Mouse (Mus musculus) urinary bladder, postnatal 36 days (tissue): ENCODE results near the gene Smim6.

ENCODE experiments used
- DNase-seq, 2 experiments: peaks; one replicate each; pipeline ENCODE4 v3.0.0; 2022; ENCODE audit warnings: low spot score in 2 of 2, mixed read lengths in 1 of 2

Smim6 gene

GRCm38 (mm10) chr11:115900561-115901337, 11.1 kb upstream of the Smim6 start:
- DNase-seq = no peak

- no peak for DNase-seq
These were observed 10.3 kb upstream of the Smim6 start for GRCm38 (mm10) chr11:115901338-115902161.

DNA sequence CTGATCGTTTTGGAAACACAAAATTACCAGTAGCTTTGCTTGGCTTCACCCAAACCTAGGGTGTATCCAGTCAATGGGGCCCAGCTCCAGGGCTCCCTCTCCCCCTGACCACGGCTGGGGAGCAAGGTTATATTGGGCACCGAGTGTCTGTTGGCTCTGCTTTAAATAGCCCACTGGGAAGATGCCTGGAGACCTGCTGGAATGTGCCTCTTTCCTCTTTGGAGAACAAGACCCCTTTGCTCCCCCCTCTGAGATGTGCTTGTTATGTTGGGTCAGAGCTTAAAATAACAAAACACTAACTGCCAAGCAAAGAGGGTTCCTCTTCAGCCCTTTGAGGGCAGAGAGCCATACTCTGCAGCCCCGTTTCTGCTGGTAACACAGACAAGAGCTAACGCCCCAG, 9.6 kb upstream of the Smim6 start:
- no peak for DNase-seq

GRCm38 (mm10) chr11:115902831-115903230, 9.0 kb upstream of the Smim6 start:
- peak; percentile 66 to 82 for DNase-seq

GRCm38 (mm10) chr11:115903384-115904230, 8.2 kb upstream of the Smim6 start:
- DNase-seq = peak in 1 of 2 experiments; percentile 37

- no peak for DNase-seq
These were observed 7.4 kb upstream of the Smim6 start for GRCm38 (mm10) chr11:115904231-115904955.

DNA sequence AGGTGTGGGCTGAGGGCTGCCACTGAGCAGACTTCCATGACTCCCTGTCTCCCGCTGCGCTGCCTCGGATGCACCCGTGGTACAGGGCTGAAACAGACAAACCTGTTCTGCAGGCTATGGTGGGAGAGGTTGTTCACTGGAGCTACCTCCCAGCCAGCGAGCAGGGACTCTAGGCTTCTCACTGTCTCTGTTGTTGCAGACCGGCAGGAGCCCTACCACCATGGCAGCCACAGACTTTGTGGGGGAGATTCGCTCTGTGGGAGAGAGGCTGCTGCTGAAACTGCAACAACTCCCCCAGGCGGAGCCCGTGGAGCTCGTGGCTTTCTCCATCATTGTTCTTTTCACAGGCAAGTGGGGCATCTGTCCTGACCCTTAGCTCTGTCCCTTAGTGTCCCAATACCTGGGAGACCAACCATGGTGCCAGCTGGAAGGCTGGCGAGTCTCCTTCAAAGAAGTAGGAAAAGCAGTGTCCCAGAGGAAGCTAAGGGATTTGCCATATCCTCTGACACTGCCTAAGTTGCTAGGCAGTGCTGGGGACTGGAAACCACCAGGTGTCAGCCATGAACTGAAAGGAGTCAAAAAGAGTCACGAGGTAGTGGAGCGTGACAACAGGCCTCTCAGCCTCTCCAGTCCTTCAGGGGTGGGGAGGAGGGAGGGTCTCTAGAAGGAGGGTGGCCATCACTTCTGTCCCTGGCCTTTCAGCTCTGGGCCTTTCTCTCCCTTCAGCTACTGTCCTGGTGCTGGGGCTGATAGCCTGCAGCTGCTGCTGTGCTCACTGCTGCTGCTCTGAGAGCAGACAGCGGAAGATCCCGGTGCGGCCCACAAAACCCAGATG, 6.6 kb upstream of the Smim6 start:
- peak; percentile 55 to 63 for DNase-seq

- DNase-seq = no peak
These were observed 5.7 kb upstream of the Smim6 start for GRCm38 (mm10) chr11:115906116-115906515.

DNA sequence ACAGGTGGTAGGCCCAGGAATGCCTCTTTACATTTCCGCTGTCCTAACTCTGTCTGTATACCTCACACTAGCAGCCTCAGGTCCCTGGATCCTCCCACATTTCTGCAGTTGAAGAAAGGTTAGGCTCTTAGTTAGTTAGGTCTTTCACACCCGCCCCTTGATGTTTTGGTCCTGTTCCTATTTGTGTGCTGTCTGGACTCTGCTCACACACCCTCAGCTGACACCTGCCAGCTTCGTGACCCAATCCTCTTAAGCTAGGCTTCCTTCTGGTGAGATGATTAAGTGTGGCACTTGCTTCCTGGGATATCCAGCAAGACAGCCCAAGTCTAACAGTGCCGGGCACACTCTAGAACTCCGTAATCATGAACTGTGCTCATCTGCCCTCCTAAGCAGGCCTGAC, 5.3 kb upstream of the Smim6 start:
- DNase-seq = no peak

GRCm38 (mm10) chr11:115911134-115911561, 669 bp upstream of the Smim6 start:
- DNase-seq = peak; percentile 41 to 51

GRCm38 (mm10) chr11:115916579-115916978, 4.8 kb downstream of the Smim6 start:
- no peak for DNase-seq

DNA sequence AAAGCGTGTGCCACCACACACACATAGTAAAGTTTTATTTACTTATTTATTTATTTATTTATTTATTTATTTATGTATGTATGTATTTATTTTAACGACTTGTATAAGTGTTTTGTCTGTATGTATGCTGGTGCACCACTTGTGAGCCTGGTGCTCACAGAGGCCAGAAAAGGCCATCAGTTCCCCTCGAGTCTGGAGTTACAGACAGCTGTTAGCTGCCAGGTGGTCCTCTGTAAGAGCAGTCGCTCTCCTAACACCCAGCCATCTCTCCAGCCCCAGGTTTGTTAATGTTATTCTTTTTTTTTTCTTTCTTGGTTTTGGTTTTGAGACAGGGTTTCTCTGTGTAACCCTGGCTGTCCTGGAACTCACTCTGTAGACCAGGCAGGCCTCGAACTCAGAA, 6.8 kb downstream of the Smim6 start:
- no peak for DNase-seq

DNA sequence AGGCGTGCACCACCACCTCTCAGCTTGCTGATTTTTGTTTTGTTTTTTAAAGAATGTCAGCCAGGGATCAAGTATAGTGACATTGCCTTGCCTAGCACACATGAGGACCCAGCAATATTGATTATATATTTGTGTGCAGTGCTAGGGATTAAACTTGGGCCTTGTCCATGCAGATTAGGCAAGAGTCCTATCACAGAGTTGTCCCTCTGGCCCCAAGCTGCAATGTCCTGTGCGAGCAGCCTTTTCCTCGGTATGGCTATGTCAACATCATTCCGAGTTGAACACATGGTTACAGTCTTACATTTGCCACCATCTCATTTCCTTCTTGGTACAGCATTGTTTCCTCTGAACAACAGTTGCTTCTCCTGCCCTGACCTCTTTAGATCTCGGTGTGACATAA, 7.3 kb downstream of the Smim6 start:
- DNase-seq = no peak

DNA sequence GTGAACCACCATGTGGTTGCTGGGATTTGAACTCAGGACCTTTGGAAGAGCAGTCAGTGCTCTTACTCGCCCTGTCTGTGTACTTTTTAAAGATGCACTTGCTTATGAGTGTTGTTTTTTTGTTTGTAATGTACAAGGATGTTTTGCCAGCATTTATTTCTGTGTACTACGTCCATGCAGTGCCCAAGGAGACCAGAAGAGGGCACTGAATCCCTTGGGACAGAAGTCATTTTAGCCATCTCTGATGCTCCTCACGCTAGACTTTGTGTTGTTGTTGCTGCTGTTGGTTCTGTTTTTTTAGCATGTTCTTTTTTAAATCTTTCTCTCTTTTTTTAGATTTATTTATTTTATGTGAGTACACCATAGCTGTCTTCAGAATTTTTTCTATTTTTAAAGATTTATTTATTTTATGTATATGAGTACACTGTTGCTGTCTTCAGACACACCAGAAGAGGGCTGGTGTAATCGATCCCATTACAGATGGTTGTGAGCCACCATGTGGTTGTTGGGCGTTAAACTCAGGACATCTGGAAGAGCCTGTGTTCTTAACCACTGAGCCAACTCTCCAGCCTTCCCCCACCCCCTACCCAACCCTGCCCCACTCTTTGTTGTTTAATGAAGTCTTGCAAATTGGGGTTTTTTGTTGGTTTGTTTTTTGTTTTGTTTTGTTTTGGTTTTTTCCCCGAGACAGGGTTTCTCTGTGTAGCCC, 8.4 kb downstream of the Smim6 start:
- no peak for DNase-seq

- DNase-seq = no peak
These were observed 10.2 kb downstream of the Smim6 start for GRCm38 (mm10) chr11:115921986-115922385.

DNA sequence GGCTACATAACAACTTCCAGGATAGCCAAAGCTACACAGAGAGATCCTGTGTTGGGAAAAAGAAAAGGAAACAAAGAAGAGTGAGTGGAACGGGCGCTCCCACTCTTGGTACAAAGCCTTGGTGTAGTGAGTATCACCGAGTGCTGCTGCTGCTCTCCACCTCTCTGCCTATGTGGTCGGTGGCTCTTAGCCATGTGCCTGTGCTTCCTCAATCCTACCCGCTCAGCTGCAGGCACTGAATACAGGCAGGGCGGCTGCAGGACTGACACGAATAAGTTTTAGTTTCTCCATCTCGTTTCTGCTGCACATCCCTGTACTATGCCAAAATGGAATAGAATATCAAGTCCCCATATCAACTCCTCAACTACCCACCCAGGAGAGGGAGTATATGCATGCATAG, 17.2 kb downstream of the Smim6 start:
- DNase-seq = no peak

DNA sequence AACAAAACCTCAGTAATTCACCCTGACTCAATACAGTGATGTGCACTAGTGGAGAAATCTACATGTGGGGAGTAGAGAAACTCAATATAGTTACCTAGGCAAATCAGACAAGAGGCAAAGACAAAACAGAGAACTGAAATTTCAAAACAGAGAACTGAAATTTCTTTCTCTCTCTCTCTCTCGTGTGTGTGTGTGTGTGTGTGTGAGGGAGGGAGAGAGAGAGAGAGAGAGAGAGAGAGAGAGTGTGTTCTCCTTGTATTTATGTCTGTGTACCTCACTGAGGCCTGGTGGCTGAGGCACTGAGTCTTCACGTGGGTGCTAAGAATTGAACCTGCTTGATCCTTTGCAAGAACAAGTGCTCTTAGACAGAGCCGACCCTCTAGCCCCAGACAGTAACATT, 18.0 kb downstream of the Smim6 start:
- no peak for DNase-seq

- no peak for DNase-seq
These were observed 19.4 kb downstream of the Smim6 start for GRCm38 (mm10) chr11:115931235-115931634.

DNA sequence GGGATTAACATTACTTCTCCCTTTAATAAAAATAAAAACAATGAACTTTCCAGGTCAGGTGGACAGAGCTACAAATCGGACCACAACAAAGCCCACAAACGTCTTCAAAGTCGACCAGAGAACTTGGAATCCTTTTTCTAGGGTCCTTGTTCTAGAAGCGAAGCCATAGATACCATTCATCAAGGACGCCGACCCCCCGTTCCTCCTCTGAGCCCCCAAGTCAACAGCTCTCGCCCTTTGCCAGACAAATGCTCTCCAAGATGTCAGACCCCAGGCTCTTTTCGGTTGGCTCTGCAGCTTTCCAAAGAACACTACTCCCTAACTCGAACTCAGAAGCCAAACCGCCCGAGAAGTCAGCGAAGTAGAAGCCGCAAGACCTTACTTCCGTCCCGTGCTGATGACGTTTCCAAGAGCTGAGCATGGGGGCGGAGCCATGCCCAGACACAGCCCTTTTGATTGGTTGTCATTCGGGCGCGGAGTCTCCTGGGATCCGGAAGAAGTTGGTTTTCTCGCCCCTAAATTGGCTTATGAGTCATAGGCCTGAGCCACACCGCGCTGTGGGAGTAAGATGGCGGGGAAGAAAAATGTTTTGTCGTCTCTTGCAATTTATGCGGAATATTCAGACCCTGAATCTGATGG, 21.4 kb downstream of the Smim6 start, which contains the start of the genes Sap30bp and Recql5:
Gene Sap30bp, plus strand, starts transcription at position 175 of the 639 bp plus-strand sequence.
Gene Recql5, minus strand, starts transcription at position 370 of the 639 bp plus-strand sequence.
- peak; percentile 96 to 97 for DNase-seq
